Mouse (Mus musculus) heart, embryonic 12.5 days (tissue): Measurements from ENCODE around the gene Coq2. TPM values are rescaled to one million over a fixed set of nuclear protein-coding genes. Genes with fewer than 3 reads are reported as not detected.

Source experiments
- ATAC-seq: fragments of 200-750 bp; cut with Nextera tagmentation; 2 replicates; pipeline ENCODE4 v1.8.0; 2017; ENCODE audit warnings: moderate TSS enrichment, moderate library complexity; ENCODE audit not compliant: insufficient number of reproducible peaks, low FRiP score
- H3K27ac ChIP-seq: fragments of 300-500 bp; sonication (generic); 2 replicates; pipeline ENCODE4 v1.5.1; 2016; ENCODE audit warnings: mild to moderate bottlenecking, moderate library complexity; ENCODE audit not compliant: poor library complexity, severe bottlenecking
- H3K27me3 ChIP-seq: fragments of 300-500 bp; sonication (generic); replicated peaks from 2 replicates; pipeline ENCODE4 v1.6.1; 2016; ENCODE audit warnings: mild to moderate bottlenecking, moderate library complexity
- H3K36me3 ChIP-seq: fragments of 300-500 bp; sonication (generic); 2 replicates; pipeline ENCODE4 v1.6.1; 2016; ENCODE audit warnings: mild to moderate bottlenecking, moderate library complexity
- H3K4me1 ChIP-seq: fragments of 300-500 bp; sonication (generic); replicated peaks from 2 replicates; pipeline ENCODE4 v1.6.1; 2016; ENCODE audit warnings: mild to moderate bottlenecking
- H3K4me2 ChIP-seq: fragments of 300-500 bp; sonication (generic); 2 replicates; pipeline ENCODE4 v1.6.1; 2016; ENCODE audit warnings: mild to moderate bottlenecking, moderate library complexity
- H3K4me3 ChIP-seq: fragments of 300-500 bp; sonication (generic); 2 replicates; pipeline ENCODE4 v1.5.1; 2016; ENCODE audit warnings: mild to moderate bottlenecking
- H3K9ac ChIP-seq: fragments of 300-500 bp; sonication (generic); 2 replicates; pipeline ENCODE4 v1.6.1; 2016; ENCODE audit warnings: mild to moderate bottlenecking, moderate library complexity
- H3K9me3 ChIP-seq: fragments of 300-500 bp; sonication (generic); replicated peaks from 2 replicates; pipeline ENCODE4 v1.6.1; 2016; ENCODE audit warnings: mild to moderate bottlenecking, moderate library complexity
- WGBS: fragments of 180-500 bp; shearing (Covaris S2); methylation state at CpG from one replicate; pipeline ENCODE4 v1.1.7; 2016; 5-methylcytosine and 5-hydroxymethylcytosine counted together
- polyA plus RNA-seq: library from polyadenylated mRNA; unstranded; fragments of >200 nt; fragmentation: Nextera tagmentation; extraction: Ambion mirVana; gene quantifications from 2 replicates; pipeline ENCODE4 v1.2.1, GENCODE M21; 2016

Gene Coq2
- polyA plus RNA-seq, 1 experiment from 2014 or later = 71.5 TPM

DNA sequence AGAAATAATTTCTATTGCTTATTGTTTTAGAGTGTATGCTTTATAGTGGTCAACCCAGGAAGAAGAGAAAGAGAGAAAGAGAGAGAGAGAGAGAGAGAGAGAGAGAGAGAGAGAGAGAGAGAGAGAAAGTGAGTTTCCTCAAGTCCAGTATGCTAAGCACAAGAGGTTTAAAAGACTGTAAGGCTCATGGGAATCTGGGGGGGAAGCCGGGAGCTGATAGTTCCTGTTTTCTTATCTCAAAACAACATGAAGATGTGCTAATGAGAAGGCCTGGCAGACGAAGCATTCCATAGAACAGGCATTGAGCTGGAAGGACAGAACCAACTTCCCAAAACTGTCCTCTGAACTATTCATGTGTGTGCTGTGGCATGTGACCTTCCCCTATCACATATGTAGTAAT, 22.9 kb upstream of the Coq2 start:
- H3K27me3 ChIP-seq = no peaks in the 10 kb centered on the region
- H3K36me3 ChIP-seq = no peaks in the 10 kb centered on the region
- no peak overlapping the region for H3K4me2 ChIP-seq
- 0 out of 2 replicates have a peak, but pooled peaks cover 5% of the 10 kb centered on the region for H3K9me3 ChIP-seq
- 19% methylated on average over 2 of the region's 2 CpGs for WGBS
- H3K4me3 ChIP-seq = no peak overlapping the region
- no peak overlapping the region for H3K9ac ChIP-seq
- H3K4me1 ChIP-seq = no peaks in the 10 kb centered on the region
- no peak overlapping the region for H3K27ac ChIP-seq
- ATAC-seq = no peak

- 66% methylated on average over 2 of the region's 2 CpGs for whole genome bisulfite sequencing
- no peak for ATAC-seq
Measured at GRCm38 (mm10) chr5:100697398-100697797, 22.5 kb upstream of the Coq2 start.

DNA sequence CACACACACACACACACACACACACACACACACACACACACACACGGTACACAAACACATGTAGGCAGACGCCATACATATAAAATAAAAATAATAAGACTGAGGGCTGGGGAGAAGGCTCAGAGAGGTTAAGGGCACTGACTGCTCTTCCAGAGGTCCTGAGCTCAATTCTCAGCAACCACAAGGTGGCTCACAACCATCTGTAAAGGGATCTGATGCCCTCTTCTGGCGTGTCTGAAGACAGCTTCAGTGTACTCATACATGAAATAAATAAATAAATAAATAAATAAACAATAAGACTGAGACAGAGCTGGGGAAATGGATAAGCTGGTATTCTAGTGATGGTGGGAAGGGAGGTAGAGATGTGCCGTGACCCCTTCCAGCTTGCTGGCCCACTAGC, 10.7 kb upstream of the Coq2 start:
- no peak for ATAC-seq
- no peaks in the 10 kb centered on the region for H3K9me3 ChIP-seq
- no peaks in the 10 kb centered on the region for H3K27me3 ChIP-seq
- H3K4me2 ChIP-seq = no peak overlapping the region
- no peaks in the 10 kb centered on the region for H3K4me1 ChIP-seq
- no peak overlapping the region for H3K27ac ChIP-seq
- H3K36me3 ChIP-seq = no peaks in the 10 kb centered on the region
- no peak overlapping the region for H3K4me3 ChIP-seq
- 68% methylated on average over 4 of the region's 4 CpGs for WGBS
- no peak overlapping the region for H3K9ac ChIP-seq

More at GRCm38 (mm10) chr5:100697398-100697797, 22.5 kb upstream of the Coq2 start:
- H3K27ac ChIP-seq = no peak overlapping the region
- no peak overlapping the region for H3K4me2 ChIP-seq
- H3K36me3 ChIP-seq = no peaks in the 10 kb centered on the region
- no peaks in the 10 kb centered on the region for H3K27me3 ChIP-seq
- no peak overlapping the region for H3K4me3 ChIP-seq
- no peak overlapping the region for H3K9ac ChIP-seq
- H3K9me3 ChIP-seq = 0 out of 2 replicates have a peak, but pooled peaks cover 5% of the 10 kb centered on the region
- no peaks in the 10 kb centered on the region for H3K4me1 ChIP-seq

- Histone ChIP-seq H3K9me3 (no peaks in the 10 kb centered on the region), H3K27me3 (no peaks in the 10 kb centered on the region), H3K36me3 (no peaks in the 10 kb centered on the region), H3K27ac (no peak overlapping the region), H3K4me1 (no peaks in the 10 kb centered on the region), H3K4me2 (no peak overlapping the region), H3K4me3 (no peak overlapping the region), H3K9ac (no peak overlapping the region)
- ATAC-seq = no peak
- 75% methylated on average over 6 of the region's 6 CpGs for WGBS
Measured at GRCm38 (mm10) chr5:100680542-100680933, 5.6 kb upstream of the Coq2 start.

GRCm38 (mm10) chr5:100679911-100680541, 5.1 kb upstream of the Coq2 start:
- WGBS = 68% methylated on average over 18 of the region's 18 CpGs
- H3K4me3 ChIP-seq = no peak overlapping the region
- no peak overlapping the region for H3K9ac ChIP-seq
- no peaks in the 10 kb centered on the region for H3K4me1 ChIP-seq
- no peak for ATAC-seq
- no peaks in the 10 kb centered on the region for H3K36me3 ChIP-seq
- no peak overlapping the region for H3K27ac ChIP-seq
- H3K9me3 ChIP-seq = no peaks in the 10 kb centered on the region
- H3K27me3 ChIP-seq = no peaks in the 10 kb centered on the region
- H3K4me2 ChIP-seq = no peak overlapping the region

GRCm38 (mm10) chr5:100673745-100674486, 1.0 kb downstream of the Coq2 start:
- peak overlapping the region; percentile 17; the same call in 1 of the 2 replicates for H3K27ac ChIP-seq
- H3K9ac ChIP-seq = peak overlapping the region; percentile 94
- no peaks in the 10 kb centered on the region for H3K27me3 ChIP-seq
- peak overlapping the region; percentile 81 for H3K4me2 ChIP-seq
- peaks cover 12% of the 10 kb centered on the region for H3K4me1 ChIP-seq
- H3K9me3 ChIP-seq = no peaks in the 10 kb centered on the region
- H3K4me3 ChIP-seq = peak overlapping the region; percentile 87
- H3K36me3 ChIP-seq = peaks cover 8% of the 10 kb centered on the region; the same call in 1 of the 2 replicates
- peak; percentile 93 for ATAC-seq
- under 1% methylated on average over 71 of the region's 71 CpGs for WGBS

DNA sequence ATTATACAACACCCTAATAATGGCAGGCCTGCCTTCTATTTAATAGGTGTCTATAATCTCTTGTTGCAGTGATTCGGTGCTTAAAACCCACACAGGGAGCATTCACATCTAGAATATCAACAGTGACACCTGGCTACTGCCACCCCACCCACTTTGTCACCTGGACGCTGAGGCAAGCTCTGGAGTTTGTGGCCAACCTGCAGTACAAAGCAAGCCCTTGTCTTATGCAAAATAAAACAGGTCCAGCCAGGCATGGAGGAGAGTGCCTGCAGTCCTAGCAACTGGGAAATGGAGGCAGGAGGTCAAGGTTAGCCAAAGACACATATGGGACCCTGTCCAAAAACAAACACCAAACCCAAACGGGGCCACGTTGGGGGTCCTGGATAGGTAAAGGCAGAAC, 2.5 kb downstream of the Coq2 start:
- H3K9me3 ChIP-seq = no peaks in the 10 kb centered on the region
- H3K27me3 ChIP-seq = no peaks in the 10 kb centered on the region
- peaks cover 12% of the 10 kb centered on the region for H3K4me1 ChIP-seq
- H3K27ac ChIP-seq = no peak overlapping the region
- WGBS = 83% methylated on average over 4 of the region's 4 CpGs
- ATAC-seq = no peak
- no peak overlapping the region for H3K4me2 ChIP-seq
- H3K9ac ChIP-seq = no peak overlapping the region
- H3K4me3 ChIP-seq = no peak overlapping the region
- H3K36me3 ChIP-seq = peaks cover 13% of the 10 kb centered on the region; the same call in 1 of the 2 replicates

DNA sequence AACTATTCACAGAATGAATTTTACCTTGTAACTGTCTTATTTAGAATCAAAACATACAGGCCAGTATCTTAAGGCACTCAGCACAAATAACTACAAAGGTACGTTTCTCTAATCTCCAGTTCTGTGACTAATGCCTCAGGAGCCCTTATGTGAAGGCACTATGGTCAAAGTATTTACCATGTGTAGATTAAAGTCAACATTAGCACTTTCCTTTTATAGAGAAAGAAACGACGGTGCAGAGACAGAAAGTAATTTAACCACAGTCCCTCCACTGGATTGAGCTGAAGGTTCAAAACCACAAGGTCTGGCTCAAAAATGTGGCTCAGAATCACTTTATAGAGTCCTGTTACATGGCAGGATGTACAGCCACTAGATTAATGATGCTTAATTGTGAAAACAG, 3.0 kb downstream of the Coq2 start:
- Histone ChIP-seq H3K9me3 (no peaks in the 10 kb centered on the region), H3K4me3 (no peak overlapping the region), H3K27me3 (no peaks in the 10 kb centered on the region), H3K9ac (no peak overlapping the region), H3K4me2 (no peak overlapping the region), H3K4me1 (peaks cover 12% of the 10 kb centered on the region), H3K36me3 (peaks cover 17% of the 10 kb centered on the region; the same call in 1 of the 2 replicates), H3K27ac (no peak overlapping the region)
- 74% methylated on average over 3 of the region's 3 CpGs for WGBS
- ATAC-seq = no peak

DNA sequence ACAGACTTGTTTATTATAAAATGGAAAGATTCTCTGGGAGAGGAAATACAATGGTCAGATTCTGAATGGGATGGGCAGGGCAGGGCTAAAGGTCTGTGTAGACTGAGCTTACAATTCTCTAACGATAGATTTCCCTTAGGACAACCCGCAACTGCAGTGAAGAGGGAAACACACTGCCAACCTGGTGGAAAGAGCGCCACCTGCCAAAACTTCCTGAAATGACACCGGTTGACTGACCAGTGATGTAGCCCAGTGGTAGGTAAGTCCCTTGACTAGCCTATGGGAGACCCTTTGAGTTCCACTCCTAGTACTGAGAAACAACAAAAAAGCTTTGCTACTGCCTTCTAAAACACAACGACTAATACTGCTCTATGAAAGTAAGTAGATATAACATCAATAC, 3.5 kb downstream of the Coq2 start:
- no peak overlapping the region for H3K4me2 ChIP-seq
- 24% methylated on average over 5 of the region's 5 CpGs for WGBS

DNA sequence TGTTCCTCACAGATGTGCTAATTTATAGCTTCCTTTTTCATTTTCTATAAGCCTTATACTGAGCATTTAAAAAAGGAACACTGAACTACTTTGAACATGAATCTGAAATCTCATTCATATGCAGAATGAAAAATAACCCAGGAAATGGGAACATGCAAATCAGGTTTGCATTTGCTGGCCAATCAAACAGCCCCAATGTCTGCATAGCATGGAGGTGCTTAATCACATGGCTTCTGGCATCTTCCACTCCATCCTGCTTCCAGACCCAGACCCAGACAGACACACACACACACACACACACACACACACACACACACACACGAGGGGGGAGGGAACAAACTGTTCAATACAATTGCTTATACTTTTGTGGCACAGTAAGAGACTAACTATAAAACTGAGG, 8.0 kb downstream of the Coq2 start:
- no peak overlapping the region for H3K27ac ChIP-seq
- WGBS = 85% methylated on average over 1 of the region's 1 CpGs
- no peak overlapping the region for H3K4me3 ChIP-seq
- H3K9me3 ChIP-seq = no peaks in the 10 kb centered on the region
- H3K9ac ChIP-seq = no peak overlapping the region
- H3K27me3 ChIP-seq = no peaks in the 10 kb centered on the region
- no peak overlapping the region for H3K4me2 ChIP-seq
- ATAC-seq = no peak
- H3K4me1 ChIP-seq = no peaks in the 10 kb centered on the region
- peaks cover 48% of the 10 kb centered on the region for H3K36me3 ChIP-seq

More for the DNA sequence above, 3.5 kb downstream of the Coq2 start:
- no peak overlapping the region for H3K4me3 ChIP-seq
- no peak overlapping the region for H3K27ac ChIP-seq
- peaks cover 20% of the 10 kb centered on the region for H3K36me3 ChIP-seq
- peaks cover 12% of the 10 kb centered on the region for H3K4me1 ChIP-seq
- ATAC-seq = no peak
- no peaks in the 10 kb centered on the region for H3K9me3 ChIP-seq
- no peak overlapping the region for H3K9ac ChIP-seq
- H3K27me3 ChIP-seq = no peaks in the 10 kb centered on the region

DNA sequence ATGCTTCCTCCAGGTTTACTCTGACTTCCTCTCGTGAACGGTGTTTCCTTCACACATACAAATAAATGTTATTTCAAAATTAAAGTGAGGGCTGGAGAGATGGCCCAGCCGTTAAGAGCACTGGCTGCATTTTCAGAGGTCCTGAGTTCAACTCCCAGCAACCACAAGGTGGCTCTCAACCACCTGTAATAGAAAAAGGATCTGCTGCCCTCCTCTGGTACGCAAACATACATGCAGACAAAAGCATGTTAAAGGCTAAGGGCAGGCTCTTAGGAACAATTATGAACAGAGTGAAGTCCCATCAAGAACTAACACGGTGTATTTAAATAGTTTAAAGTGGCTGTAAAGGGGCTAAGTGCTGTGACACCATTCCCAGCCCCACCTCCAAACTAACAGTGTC, 11.1 kb downstream of the Coq2 start:
- Histone ChIP-seq H3K9ac (no peak overlapping the region), H3K9me3 (no peaks in the 10 kb centered on the region), H3K27ac (no peak overlapping the region), H3K27me3 (no peaks in the 10 kb centered on the region), H3K4me2 (no peak overlapping the region), H3K4me3 (no peak overlapping the region), H3K36me3 (peaks cover 66% of the 10 kb centered on the region), H3K4me1 (no peaks in the 10 kb centered on the region)
- no peak for ATAC-seq
- WGBS = 47% methylated on average over 5 of the region's 5 CpGs
